Mouse (Mus musculus): Measurements from ENCODE around the gene Sox11.

Gene Sox11

DNA sequence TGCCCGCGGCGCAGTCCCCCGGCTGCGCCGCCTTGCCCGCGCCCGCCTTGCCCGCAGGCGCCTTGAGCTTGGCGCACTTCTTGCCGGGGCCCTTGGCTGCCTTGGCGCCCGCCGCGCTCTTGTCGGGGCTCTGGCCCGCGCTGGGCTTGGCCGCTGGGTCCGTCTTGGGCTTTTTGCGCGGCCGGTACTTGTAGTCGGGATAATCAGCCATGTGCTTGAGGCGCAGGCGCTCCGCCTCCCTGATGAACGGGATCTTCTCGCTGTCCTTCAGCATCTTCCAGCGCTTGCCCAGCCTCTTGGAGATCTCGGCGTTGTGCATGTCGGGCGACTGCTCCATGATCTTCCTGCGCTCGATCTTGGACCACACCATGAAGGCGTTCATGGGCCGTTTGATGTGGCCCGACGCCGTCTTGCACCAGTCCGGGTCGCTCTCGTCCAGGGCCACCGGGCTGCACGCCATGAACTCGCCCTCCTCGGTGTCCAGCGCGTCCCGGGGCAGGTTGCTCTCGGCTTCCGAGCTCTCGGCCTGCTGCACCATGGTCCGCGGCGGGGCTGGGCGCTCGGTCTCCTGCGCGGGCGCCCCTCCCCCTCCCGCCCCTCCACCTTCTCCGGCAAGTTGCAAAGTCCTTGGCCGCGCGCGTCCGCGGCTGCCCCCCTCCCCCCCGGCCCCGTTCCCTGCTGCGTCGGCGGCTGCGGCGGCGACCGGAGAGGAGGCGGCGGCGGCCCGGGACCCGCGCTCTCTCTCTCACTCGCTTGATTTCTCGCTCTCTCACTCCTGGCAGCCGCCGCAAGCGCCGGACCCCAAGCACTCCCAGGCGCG lies at the start of gene Sox11:
Gene Sox11, minus strand, starts transcription at position 704 of the 820 bp plus-strand sequence.
- DNase-seq, result peak; percentile 81 to 83

DNA sequence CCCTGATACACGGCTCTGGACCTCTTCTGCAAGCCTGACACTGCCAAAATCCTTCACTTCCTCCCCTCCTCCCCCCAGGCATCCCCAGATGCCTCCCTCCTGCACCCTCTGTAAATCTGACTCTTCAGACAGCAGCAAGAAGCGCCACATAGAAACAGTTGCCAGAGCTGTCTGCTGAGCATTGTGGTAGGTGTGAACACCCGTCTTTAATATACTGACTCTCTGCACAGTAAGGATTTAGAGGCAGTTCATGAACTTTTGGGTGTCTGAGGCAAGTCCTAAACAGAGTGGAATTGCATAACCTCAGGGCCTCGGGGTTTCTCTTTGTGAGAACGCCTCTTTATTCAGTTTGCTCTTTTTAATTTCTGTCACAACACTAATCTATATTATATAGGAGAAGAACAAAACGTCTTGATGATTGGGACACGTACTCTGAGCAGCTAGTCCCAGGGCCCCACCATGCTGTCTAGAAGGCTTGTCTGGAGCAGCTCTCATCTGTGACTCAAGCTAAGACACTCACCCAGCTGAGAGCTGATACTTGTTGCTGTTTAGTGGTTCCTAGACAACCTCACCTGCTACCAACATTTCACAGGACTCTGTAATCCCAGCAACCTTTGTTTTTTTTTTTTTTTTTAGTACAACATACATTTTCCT lies 49.4 kb upstream of the Sox11 start:
- no peak for DNase-seq

GRCm38 (mm10) chr12:27390439-27390838 lies 48.1 kb upstream of the Sox11 start:
- DNase-seq, result no peak

- DNase-seq, result no peak
These were observed 47.1 kb upstream of the Sox11 start for GRCm38 (mm10) chr12:27389429-27389828.

GRCm38 (mm10) chr12:27372505-27372904 lies 30.1 kb upstream of the Sox11 start:
- no peak for DNase-seq

- no peak for DNase-seq
These were observed 28.4 kb upstream of the Sox11 start for GRCm38 (mm10) chr12:27370756-27371155.

- DNase-seq, result no peak
These were observed 25.1 kb upstream of the Sox11 start for GRCm38 (mm10) chr12:27367476-27367875.

- DNase-seq, result no peak
These were observed 21.7 kb upstream of the Sox11 start for GRCm38 (mm10) chr12:27363840-27364640.

- peak; percentile 91 to 93 for DNase-seq
These were observed 14.8 kb upstream of the Sox11 start for GRCm38 (mm10) chr12:27357076-27357637.

DNA sequence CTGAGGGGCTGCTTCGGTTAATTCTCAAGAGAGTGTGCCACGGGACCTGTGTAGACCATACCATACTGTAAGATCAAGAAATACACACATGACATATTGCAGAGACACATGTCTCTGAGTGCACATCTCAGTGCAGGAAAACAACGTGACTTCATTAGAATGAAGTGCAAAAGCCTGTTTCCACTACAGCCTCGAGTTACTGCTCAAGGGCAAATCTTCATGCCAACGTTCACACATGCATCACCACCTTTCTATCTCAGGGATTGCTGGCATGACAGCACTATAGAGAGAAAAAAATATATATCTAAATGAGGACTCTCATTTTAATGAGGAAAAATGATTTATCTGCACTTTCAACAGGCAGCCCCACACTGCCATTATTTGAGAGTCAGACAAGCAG lies 14.2 kb upstream of the Sox11 start:
- no peak for DNase-seq

- DNase-seq, result peak; percentile 23 to 58
These were observed 1.4 kb upstream of the Sox11 start for GRCm38 (mm10) chr12:27343606-27344410.

DNA sequence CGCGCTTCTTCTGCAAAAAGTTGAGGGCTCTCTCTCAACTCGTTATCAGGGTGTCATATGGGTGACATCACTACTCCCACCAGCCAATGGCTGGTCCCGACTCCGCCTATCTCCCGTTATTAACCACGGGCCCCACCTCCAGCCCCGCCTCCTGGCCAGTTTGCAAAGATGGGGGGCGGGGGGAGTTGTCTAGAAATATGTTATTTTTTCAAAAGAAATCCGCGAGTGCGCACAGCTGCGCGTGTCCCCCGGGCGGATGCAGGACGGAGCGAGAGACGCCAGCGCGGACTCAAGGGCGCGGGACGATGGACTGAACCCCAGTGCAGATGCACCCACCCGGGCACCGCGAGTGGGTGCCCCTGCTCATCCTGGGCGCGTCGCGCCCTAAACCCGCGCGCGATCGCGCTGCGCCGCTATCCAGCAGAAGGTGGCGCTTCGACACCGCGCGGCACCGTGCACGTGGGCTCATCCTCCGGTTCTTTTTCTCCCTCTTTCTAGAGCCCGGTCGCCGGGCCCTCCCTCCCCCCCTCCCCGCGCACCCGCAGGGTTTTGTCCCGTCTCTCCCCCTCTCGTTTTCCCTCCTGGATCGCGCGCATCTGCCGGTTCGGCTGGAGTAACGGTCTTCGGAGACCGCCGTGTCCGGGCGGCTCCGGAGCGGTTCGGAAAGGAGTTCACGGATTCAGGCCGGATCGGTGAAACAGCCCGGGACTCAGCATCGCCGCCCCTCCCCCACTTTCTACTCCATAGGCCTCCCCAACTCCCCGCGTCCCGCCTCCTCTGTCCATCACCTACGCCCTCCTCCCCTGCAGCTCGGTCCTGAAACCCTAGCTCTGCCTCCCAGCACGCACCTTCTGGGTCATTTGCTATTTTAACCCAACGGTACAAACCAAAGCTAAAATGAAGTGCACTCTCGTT lies 574 bp upstream of the Sox11 start:
- DNase-seq, result peak; percentile 98 to 99

DNA sequence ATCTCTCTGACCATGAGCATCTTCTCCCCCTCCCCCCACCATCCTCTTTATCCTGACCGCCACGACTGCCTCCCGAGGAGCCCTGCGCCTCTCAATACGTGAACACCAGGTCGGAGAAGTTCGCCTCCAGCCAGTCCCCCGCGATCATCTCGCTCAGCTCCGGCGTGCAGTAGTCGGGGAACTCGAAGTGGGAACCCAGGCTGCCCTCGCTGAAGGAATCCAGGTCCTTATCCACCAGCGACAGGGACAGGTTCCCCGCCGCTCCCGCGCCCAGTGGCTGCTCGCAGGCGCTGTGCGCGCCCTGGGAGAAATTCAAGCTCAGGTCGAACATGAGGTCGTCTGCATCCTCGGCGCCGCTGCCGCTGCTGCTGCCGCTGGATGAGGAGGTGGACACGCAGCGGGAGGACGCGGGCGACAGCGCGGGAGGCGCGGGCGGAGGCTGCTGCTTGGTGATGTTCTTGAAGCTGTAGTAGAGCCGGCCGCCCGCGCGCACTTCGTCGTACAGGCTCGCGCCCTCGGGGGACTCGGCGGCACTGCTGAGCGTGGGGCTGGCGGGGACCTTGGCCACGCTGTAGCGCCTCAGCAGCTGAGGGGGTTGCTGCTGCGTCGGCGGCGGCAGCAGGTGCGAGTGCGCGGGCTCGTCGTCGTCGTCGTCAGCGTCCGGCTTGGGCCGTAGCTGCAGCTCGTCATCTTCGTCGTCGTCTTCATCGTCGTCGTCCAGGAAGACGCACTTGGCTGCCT lies 1.1 kb downstream of the Sox11 start:
- DNase-seq, result peak; percentile 79 to 81

- DNase-seq, result peak; percentile 65 to 67
These were observed 1.8 kb downstream of the Sox11 start for GRCm38 (mm10) chr12:27340451-27341035.

DNA sequence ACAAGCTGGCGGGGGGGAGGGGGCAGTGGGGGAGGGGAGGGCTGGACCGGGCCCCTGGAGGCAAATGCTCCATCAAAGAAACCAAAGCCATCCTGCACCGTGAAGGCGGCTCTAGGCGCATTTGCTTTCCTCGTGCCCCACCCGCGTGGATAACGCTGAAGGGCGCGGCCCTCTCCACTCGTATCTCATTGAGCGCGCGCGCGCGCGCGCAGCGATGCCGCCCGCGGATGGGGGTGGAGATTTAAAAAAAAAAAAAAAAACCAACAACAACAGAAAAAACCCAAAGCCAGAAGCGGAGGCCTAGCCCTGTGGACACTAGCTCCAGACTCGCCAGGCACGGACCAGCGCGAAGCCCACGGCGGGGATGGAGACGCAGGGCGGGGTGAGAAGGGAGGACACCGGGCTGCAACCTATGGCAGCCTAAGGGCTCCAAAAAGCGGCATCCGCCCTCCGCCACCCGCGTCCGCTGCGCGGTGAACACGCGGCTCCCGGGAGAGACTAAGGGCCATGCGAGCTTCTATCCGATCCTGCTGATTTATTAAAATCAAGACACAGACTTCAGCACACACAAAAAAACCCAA lies 3.1 kb downstream of the Sox11 start:
- peak; percentile 82 to 86 for DNase-seq

DNA sequence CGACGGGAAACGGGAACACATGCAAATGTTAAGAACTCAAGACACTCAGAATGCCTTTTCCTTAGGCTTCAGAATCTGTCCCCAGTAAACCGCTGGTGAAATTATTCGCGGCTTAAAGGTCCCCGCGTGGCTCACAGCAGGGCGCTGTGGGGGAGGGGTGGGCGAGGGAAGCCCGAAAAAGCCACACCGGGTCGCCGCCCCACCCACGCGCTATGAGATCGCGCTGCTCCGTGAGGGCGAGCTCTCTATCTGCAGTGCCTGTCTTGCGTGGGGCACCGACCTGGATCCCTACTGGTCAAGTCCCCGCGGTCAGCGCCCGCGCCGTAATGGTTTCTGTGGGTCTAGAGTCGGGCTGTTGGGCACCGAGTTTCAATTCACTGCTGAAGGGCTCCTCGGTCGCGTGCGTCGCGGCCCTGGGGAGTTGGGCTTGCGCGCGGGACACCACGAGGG lies 3.6 kb downstream of the Sox11 start:
- peak; percentile 80 to 82 for DNase-seq

GRCm38 (mm10) chr12:27338116-27338515 lies 4.3 kb downstream of the Sox11 start:
- DNase-seq, result peak; percentile 32 to 39

- DNase-seq, result no peak
These were observed 4.9 kb downstream of the Sox11 start for GRCm38 (mm10) chr12:27337482-27337881.

DNA sequence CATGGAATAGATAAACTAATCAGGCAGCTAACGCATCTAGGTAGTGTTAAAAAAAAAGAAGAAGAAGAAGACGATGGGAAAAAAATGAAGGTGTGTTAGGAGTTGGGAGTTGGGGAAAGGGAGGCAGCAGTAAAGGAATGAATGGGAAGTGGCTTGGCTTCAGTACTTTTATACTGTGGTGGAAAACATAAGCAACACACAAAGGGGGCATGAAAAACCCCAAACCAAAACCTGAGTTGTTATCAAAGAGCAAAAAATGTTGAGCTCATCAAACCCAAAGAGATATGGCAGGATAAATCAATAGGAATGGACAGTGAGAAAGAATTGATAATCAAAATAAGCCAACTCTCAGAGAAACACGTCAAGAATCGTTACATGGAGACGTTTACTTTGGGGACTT lies 5.6 kb downstream of the Sox11 start:
- no peak for DNase-seq
